Mouse (Mus musculus): ENCODE results near the gene Tmem212. TPM values are rescaled to one million over a fixed set of nuclear protein-coding genes. Genes with fewer than 3 reads are reported as not detected.
"Not testable (repeated sequence)": the region's sequence is repeated elsewhere in the genome, so short reads cannot be mapped to it uniquely, and the experiment has no call there.

Tmem212 gene
- not detected for total RNA-seq (2021)
- long read RNA-seq, experiment 1: 0 reads
- long read RNA-seq, experiment 2: 0 reads

GRCm38 (mm10) chr3:27896318-27896892, at the start of gene Tmem212:
Gene Tmem212, minus strand, starts transcription at chr3:27896368.
- no peak for DNase-seq (ENCODE audit: low spot score in 2 of 2)

GRCm38 (mm10) chr3:27945397-27945796, 49.2 kb upstream of the Tmem212 start:
- not testable (repeated sequence) for DNase-seq (ENCODE audit: low spot score in 2 of 2)

- peak in 1 of 2 experiments; percentile 17 for DNase-seq (ENCODE audit: low spot score in 2 of 2)
Observed at GRCm38 (mm10) chr3:27942991-27943390, 46.8 kb upstream of the Tmem212 start.

GRCm38 (mm10) chr3:27941634-27942033, 45.5 kb upstream of the Tmem212 start:
- DNase-seq (ENCODE audit: low spot score in 2 of 2): no peak

- DNase-seq (ENCODE audit: low spot score in 2 of 2): peak; percentile 79 to 91
Observed at GRCm38 (mm10) chr3:27938381-27939323, 42.5 kb upstream of the Tmem212 start, which contains the start of gene Pld1. Gene Pld1, plus strand, starts transcription at chr3:27938695.

- DNase-seq (ENCODE audit: low spot score in 2 of 2): no peak
Observed at GRCm38 (mm10) chr3:27937144-27938110, 41.3 kb upstream of the Tmem212 start.

- DNase-seq (ENCODE audit: low spot score in 2 of 2): no peak
Observed at GRCm38 (mm10) chr3:27936731-27937130, 40.6 kb upstream of the Tmem212 start.

GRCm38 (mm10) chr3:27935644-27936043, 39.5 kb upstream of the Tmem212 start:
- DNase-seq (ENCODE audit: low spot score in 2 of 2): no peak

GRCm38 (mm10) chr3:27932391-27932790, 36.2 kb upstream of the Tmem212 start:
- DNase-seq (ENCODE audit: low spot score in 2 of 2): no peak

- DNase-seq (ENCODE audit: low spot score in 2 of 2): no peak
Observed at GRCm38 (mm10) chr3:27929219-27929618, 33.1 kb upstream of the Tmem212 start.

- DNase-seq (ENCODE audit: low spot score in 2 of 2): no peak
Observed at GRCm38 (mm10) chr3:27924037-27924436, 27.9 kb upstream of the Tmem212 start.

GRCm38 (mm10) chr3:27921268-27922020, 25.3 kb upstream of the Tmem212 start:
- no peak for DNase-seq (ENCODE audit: low spot score in 2 of 2)

- DNase-seq (ENCODE audit: low spot score in 2 of 2): no peak
Observed at GRCm38 (mm10) chr3:27918656-27919436, 22.7 kb upstream of the Tmem212 start.

GRCm38 (mm10) chr3:27909016-27909415, 12.8 kb upstream of the Tmem212 start:
- DNase-seq (ENCODE audit: low spot score in 2 of 2): no peak

GRCm38 (mm10) chr3:27908316-27908715, 12.1 kb upstream of the Tmem212 start:
- DNase-seq (ENCODE audit: low spot score in 2 of 2): no peak

GRCm38 (mm10) chr3:27907301-27907700, 11.1 kb upstream of the Tmem212 start:
- no peak for DNase-seq (ENCODE audit: low spot score in 2 of 2)

- no peak for DNase-seq (ENCODE audit: low spot score in 2 of 2)
Observed at GRCm38 (mm10) chr3:27906647-27907209, 10.6 kb upstream of the Tmem212 start.

- DNase-seq (ENCODE audit: low spot score in 2 of 2): no peak
Observed at GRCm38 (mm10) chr3:27904659-27905330, 8.6 kb upstream of the Tmem212 start.

- DNase-seq (ENCODE audit: low spot score in 2 of 2): no peak
Observed at GRCm38 (mm10) chr3:27901846-27902245, 5.7 kb upstream of the Tmem212 start.

All from gastrocnemius, postnatal 4 days (tissue).